Mouse (Mus musculus) layer of hippocampus, postnatal 36 days (tissue): Measurements from ENCODE around the gene Klf12. TPM values are rescaled to one million over a fixed set of nuclear protein-coding genes. Genes with fewer than 3 reads are reported as not detected.

Experiments
- DNase-seq, 2 experiments: peaks; one replicate each; pipeline ENCODE4 v3.0.0; 2022
- total RNA-seq, 2 experiments: library from RNA; stranded (reverse); gene quantifications; 2 replicates each; pipeline ENCODE4 v1.2.3; 2021

Gene Klf12
- total RNA-seq = 10 to 100 TPM; 36.6 to 39.2 TPM

DNA sequence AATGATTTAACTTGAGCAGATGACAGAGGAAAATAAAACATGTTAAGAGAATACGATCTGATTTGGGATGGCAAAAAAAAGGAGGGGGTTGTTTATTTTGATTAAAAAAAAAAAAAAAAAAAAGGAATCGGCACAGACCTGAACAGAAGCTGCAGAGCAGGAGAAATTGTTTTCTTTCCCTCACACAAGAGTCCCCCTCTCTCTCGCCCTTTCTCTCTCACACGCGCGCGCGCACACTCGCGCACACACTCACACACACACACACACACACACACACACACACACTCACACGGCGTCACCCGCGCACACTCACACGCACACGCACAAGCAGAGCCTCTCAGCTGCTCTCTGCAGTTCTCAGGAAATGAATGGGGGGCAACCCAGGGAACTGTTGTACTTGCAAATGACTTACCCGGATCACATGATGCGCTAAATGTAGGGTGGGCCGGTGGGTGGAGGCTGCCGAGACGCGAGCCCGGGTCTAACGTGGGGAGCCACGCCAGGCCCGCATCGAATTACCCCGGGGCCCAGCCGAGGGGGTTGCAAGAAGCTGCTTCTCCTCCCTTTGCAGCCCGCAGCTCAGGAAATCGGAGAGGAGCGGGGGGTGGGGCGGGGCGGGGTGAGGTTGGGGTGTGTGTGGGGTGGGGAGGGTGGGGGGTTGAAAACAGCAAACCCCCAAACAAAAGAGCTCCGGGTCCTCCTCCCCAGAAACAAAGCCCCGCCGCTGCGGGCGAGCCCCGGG, at the start of gene Klf12:
Gene Klf12, minus strand, starts transcription at position 561 of the 742 bp plus-strand sequence.
- peak; percentile 76 to 77 for DNase-seq

DNA sequence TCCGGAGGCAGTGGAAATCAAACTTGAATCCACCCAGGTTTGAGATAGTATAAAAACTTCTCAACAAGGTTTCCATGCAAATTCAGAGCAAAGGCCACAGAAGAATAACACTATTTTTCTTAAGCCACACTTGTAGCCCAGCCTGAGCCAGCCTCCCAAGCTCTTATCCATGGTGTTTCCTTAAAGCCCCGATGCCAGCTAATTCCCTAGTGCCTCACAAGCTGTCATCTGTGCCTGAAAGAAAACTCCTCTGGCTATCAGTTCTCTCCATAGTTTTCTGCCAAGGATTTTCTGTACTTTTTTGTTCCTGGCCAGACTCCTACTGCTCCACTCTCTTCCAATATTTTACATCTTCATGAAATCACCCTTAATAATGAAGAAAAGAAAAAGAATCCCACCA, 48.9 kb upstream of the Klf12 start:
- no peak for DNase-seq

DNA sequence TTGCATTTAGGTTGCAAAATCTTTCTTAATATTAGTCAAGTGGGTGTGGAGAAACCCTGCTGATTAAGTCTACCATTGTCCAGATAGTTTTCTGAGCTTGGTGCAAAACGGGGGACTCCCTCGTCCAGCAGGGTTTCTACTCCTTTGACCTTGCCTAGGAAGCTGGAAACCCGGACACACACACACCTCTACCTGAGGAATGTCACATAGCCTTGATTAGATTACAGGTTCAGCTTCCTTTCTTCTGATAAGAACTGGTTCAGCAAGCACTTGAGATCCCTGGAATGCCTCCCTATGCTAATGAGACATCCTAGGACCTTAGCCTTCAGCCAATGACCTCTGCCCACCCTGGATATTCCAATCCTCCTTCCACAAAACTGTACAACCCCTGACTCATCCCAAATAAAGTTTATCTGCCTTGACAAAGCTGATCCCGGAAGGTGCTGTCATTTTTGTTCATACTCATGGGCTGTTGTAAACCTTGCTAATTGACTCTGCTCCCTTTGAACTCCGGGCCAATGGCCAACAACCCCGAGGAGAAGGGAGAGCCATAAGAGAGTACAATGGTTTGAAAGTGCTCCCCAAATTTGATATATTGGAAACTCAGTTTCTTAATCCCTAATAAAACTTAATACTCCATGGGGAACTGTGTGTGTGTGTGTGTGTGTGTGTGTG, 44.3 kb upstream of the Klf12 start:
- no peak for DNase-seq

DNA sequence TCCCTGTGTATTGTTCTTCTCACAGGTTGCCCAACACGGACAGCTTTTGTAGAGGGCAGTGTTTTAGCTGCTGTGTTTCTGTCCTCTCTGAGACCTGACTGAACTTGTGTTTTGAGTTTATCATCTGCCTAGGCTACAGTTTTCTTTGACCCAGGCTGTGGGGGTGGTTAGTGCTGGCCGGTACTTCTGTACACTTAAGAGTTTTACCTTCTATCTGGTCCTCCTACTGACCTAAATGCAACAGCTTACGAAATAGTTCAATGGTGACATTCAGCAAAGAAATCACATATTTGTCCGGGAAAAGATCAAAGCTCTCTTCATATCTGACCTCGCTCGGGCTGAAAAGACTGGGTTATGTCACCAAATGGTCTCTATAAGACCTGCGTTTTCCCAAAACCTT, 39.8 kb upstream of the Klf12 start:
- DNase-seq = no peak

DNA sequence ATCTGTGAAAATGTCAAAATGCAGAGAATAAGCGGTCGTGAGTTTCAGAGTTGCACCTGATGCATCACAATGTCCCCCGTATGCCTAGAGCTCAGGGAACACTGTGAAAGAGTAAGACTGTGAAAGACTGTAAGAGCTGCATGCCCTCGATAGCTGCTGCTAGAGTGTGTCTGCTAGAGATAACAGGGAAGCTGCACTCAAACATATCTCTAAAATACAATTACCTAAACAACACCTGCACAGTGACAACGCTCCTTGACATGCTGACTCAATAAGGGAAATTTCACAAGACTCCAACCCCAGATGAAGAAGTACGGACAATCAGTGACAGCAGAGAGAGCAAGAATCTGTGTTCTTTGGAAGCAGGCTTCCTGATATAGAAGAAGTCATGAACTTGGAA, 37.5 kb upstream of the Klf12 start:
- DNase-seq = no peak

DNA sequence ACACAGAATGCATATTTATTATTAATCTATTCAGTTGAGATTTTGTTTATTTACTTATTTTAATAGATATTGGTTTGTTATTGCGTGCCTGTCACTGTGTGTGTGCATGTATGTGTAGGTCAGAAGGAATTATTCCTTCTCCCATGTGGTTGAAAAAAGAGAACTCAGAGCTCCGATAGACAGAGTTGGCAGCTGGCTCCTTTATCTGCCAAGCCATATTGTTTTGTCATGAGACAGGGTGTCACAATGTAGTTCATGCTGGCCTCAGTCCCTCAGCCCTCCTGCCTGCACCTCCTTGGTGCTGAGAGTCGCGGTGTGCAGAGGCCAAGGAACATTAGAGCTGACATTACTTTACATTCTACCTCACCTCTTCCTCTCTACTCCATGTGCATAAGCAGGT, 32.3 kb upstream of the Klf12 start:
- DNase-seq = no peak

DNA sequence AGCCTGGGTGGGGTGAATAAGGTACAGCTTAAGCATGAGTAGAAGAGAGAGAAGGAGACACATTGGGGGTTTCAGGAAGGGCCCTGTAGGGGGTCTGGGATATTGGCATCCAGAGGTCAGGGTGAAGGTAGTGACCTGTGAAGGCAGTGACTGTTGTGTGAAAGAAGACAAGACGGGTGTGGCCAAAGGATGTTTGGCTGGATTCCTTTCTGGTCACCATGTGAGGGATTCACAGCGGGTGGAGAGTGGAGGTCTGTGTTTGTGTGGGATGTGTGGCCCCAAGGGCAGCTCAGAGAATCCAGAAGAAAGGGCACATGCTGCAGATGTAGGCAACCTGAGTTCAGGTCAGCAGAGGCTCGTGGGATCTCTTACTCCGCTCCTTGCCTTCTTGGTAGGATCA, 29.6 kb upstream of the Klf12 start:
- no peak for DNase-seq

DNA sequence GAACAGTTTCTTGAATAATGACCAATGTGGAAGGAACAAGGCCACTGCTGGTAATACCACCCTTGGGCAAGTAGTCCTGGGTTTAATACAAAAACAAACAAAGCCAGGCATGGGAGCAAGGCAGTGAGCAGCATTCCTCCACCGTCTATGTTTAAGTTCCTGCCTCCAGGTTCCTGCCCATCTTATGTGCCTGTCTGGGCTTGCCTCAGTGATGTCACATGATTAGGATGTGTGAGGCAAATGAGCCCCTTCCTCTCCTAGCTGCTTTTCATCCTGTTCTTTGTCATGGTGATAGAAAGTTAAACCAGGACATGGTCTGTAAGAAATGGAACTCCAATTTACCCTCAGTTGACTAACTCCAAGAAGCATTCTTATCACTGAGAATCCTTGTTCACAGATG, 16.4 kb upstream of the Klf12 start:
- DNase-seq = no peak

DNA sequence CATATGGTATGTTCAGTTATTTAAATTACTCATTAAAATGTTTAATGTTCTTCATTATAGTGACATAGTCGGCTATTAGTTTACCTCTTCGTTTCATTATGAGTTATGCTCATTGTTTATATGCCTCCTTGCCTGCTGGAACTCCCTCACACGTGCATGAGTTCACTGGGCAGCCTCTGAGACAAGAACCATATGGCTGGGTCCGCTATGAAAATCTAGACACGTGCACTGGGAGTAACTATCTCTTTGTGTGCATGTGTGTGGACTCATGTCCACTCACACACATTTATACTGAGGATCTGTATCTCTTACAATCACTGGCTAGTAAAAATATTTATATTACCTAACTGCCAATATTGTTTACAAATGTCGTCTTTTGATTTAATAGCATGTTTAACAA, 14.4 kb upstream of the Klf12 start:
- DNase-seq = no peak

DNA sequence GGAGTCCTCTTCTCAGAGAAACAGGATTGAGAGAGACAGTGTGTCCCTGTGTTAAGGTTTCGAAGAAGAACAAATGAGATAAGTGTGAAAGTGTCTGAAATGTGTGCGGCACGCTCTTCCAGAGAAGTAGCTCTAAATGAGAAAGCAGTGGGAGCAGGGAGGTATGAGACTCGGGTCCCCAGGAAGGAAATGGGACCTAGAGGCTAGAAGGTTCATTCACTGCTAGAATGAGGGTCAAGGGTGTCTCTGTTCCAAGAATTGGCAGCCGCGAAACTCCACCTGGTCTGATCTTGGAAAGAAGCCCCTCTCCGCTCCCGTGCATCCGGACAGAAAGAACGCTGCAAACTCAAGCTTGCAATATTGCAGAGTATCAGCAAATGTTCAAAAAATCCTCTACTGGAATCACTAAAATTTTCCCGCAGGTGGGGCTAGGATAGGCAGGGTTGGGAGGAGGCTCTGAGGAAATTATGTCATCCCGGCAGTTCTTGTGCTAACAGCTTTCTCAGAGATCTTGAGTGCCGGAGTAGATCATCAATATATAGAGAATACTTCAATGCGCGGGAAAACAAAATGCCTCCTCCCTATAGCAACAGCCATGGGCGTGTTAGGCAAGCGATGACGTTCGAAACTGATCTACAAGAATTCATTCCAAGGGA, 2.2 kb upstream of the Klf12 start:
- DNase-seq = no peak

DNA sequence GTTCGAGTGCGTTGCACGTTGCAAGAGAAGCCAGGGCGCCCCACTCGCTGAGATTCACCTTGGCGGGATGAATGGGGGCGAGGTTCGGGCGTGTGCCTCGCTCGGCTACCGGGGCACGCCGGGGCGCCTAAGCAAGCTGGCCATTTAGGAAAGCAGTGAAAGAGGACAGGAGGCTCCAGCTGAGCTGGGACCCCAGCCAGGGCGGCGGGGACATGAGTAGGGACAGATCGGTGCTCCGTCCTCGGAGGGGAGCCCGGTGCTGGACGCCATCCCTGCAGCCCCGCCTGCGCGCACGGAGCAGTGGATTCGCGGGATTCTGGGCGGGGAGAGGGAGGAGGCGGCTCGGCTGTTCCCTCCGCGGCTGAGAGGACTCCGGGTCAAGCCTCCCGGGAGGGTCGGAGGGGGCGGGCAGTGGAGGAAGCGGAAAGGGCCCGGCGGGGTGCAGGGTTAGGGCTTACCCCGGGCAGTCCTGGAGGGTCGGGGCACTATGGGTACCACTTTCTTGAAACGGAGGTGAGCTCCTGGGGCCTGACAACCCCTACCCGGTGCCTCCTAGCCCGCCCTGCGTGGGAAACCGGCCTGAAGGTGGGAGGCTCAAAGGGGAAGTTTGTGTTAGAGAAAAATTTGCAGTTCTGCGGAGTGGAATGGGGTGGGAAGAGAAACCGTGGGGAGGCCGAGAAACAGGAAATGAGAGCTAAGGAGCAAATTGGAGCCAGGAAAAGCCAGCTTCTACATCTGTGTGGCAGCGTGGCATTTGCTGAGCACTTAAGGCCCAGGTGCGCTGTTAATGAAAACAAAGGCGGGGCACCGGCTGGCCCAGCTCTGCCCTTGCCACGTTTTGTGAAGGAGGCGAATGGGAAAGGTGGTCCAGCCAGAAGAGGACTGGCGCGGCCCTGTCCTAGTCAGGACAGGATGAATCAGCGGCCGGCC, 1.4 kb upstream of the Klf12 start:
- peak; percentile 62 to 66 for DNase-seq

DNA sequence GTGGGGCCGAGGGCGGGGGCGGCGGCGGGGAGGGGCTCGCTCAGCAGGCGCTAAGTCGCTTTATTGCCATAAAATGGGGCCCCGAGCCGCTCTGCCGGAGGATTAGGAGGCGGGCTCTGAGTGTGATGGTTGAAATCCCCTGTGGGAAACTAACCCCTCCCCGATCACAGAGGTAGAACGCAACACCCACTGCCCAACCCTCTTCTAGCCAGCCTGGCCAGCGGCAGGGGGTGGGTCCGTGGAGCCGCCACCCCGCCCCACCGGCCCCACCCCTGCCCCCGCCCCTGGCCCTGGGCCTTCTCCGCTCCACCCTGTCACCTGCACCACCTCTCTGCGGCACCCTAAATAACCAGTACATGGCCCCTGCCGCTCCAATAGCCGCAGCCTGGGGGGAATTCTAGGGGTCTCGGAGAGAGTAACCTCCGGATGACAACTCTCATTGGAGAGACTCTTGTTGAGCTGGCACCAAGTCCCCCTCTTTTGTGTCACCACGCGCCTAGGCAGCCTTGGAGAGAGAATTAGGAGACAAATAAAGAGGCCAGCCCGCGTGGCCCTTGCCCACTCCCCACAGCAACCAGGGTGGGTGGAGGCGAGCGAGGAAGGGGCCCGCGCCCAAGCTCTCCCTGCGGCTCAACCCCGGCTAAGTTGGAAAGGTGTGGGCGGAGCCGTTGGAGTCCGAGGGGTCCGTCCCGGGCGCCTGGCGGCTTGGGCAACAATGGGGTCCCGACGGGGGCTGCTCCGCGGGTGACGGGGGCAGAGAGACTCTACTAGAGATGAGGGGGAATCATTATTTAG, 579 bp upstream of the Klf12 start:
- peak; percentile 56 to 67 for DNase-seq

DNA sequence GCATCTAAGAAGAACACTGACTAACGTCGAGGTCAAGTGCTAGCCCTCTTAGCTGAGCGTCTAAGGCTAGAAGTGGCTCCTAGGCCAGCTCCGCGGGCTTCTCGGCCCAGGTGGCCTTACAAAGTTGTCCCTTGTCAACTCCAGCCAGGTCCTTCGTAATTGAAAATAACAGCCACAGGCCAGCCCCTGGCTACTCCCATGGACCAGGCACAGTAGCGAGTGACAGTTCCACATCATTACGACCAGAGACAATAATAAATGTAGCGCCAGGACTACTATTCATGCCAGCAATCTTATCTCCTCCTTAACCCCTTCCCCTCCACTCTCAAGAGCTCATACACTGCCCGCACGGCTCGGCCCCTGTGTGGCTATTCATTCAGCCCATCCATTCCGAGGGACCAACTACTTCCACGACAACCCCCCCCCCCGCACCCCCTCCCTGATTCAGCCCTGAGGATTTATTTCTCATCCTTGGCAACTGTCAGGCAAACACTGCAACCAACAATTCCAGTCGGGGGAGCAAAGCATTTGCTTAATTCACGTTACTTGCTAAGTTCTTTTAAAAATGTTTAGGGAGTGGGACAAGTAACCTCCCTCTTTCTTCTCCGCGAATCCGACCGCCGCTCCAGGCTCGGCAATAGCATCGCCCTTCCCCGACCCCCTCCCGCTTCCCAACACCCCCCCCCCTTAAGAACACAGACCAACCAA, 914 bp downstream of the Klf12 start:
- DNase-seq = no peak

DNA sequence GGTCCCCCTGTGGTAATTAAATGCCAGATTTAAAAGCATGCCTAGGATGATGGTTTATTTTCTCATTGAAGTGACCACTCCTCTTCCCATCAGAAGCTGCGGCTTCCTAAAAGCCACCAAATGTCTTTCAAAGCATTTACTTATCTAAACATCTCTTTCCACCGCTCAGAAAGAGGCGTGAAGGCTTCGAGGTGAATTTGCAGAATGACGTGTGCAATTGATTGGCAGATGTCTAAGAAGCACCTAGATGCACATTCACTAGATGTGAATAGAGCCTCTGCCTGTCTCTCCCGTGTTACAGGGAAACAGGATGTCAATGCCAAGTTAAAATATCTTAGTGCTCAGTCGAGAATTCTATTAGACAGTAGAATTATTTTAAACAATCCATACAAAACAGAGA, 1.8 kb downstream of the Klf12 start:
- DNase-seq = no peak

DNA sequence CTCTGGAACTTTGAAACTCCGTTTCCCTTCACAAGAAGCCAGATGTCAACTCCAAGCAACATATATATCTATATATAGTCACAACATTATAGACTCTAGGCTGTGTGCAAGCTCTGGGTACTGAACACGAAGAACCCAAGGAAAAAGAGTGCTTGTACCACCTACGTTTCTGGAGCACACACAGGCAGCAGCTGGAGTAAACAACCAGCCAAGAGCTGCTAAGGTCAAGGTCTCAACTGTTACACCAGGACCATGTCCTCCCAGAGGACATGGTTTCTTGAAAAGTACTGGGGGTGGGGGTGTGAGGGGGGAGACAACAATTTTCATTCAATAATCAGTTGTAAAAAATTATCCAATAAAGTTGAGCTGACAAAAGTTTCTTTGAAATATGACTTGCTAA, 2.7 kb downstream of the Klf12 start:
- DNase-seq = no peak

DNA sequence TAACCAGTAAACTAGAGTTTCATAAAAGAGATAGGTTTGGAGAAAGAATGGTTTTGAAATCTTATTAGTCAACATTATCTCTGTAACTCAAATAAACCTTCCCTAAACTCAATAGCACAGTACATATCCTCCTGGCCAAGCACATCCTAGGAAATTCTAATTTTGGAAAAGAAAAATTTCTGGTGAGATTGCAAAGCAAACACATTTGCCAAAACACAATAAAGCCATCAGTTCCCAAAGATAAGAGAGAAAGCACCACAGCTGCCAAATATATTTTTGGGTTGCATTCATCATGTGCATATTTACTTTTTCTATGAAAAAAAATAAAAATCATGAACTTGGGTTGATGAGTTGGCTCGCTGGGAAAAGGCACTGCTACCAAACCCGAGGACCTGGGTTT, 10.3 kb downstream of the Klf12 start:
- no peak for DNase-seq

DNA sequence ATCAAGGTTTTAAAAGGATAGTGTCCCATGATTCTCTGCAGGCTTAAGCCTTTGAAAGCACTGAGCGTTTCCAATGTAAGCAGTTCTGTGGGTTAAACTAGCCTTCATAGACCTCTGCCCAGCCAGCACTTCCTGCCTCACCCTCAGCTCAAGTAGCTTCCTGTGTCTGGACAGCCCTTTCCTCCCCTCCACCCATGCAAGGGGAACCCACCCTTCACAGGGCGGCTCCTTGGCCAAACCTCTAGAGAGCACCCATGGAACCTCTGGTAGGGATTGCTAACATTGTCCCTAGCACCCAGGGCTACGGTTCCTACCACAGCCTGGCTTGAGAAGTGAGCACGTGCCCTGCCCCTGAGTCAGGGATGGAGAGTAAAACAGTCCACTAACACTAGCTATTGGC, 23.9 kb downstream of the Klf12 start:
- DNase-seq = no peak

DNA sequence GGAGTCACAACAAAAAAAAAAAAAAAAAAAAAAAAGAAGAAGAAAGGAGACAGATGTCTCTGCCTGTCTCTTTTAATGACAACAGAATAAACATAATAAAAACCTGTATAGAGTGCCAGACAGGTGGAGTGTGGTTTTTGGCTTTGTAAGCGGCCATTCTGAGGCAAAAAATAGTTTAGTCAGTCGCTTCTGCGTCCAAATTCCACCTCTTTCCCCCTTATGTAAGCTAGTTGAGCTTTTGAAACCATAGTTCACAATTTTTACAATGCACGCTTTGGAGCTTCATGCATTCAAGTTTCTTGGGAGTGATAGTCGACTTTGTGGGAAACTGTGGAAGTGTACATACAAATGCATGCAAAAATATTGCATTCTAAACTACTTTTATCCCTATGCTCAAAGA, 41.4 kb downstream of the Klf12 start:
- no peak for DNase-seq

DNA sequence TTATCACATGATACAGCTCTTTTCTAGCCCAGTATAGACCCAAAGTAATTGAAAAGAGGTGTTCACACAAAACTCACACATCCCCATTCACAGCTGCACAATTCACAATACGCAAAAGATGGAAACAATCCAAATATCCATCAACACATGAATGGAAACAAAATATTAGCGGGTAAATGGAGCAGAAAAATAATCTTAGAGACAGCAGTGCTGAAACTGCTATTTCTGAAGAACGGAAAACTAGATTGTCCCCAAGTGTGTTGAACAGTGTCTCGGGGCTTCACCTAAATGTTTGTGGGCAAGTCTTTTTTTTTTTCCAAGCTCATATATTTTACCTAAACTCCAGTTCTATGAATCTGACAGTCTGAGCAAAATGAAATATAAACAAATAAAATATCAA, 44.6 kb downstream of the Klf12 start:
- no peak for DNase-seq

DNA sequence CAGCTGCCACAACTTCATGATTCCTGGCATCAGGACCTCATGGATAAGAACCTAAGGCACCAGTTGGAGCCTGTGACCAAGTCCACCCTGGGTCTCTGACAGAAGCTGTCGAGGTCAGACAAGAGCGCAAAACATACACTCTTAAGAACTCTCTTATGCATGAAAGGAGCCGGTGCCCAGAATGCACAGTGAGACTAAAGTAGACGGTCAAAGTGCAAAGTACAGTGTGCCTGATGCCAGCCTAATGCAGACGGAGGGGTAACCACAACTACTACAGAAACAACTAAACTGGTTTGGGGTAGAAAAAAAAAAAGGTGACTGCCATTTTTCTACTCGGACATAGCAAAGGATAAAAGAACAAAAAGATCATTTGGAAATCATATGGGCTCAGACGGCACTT, 47.7 kb downstream of the Klf12 start:
- DNase-seq = no peak

DNA sequence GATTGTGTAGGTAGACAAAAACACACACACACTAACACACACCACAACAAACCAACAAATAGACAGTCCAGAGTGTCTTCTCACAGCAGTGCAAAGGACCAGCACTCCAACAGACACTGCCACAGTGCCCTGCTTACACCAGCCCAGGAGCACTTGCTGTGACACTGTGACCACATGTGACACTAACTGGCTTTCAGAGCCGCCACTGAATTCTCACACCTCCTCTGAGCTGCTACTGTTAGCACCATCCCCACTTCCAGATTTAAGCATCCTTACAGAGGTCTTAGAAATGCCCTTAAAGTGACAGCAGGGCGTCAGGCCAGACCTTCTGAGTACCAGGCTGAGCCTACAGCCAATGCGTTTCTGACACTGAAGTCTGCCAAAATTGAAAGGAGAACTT, 48.7 kb downstream of the Klf12 start:
- DNase-seq = no peak
